Mouse (Mus musculus) G1E (cell line): ENCODE measurements around the gene Hnrnpm.

Source experiments
- CTCF ChIP-seq: IDR thresholded peaks from 2 replicates; pipeline ENCODE4 v1.5.1; 2012; ENCODE audit warnings: low read depth, low read length, inconsistent platforms, mixed read lengths
- GATA2 ChIP-seq: IDR thresholded peaks from 2 replicates; pipeline ENCODE4 v1.6.1; 2012; ENCODE audit warnings: low read depth, low read length, inconsistent platforms, borderline replicate concordance
- TAL1 ChIP-seq: conservative IDR thresholded peaks from 2 replicates; pipeline ENCODE4 v1.6.1; 2012; ENCODE audit warnings: low read depth, low read length, inconsistent platforms, mixed read lengths

DNA sequence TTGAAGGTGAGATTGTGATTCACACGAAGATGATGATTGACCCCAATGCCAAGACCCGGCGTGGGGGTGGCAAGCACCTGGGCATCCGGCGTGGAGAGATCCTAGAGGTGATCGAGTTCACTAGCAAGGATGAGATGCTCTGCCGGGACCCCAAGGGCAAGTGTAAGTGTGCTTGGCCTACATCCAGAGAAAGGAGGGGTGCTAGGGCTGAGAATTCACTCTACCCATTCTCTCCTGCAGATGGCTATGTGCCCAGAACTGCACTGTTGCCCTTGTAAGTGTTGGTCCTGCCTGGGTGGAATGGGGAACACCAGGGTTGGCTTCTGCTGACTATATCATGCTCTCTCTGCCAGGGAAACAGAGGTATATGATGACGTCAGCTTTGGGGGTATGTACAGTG lies 41.6 kb downstream of the Hnrnpm start:
- TF ChIP-seq CTCF: no peak
- no peak for TF ChIP-seq TAL1
- no peak for TF ChIP-seq GATA2
